Mouse (Mus musculus): ENCODE measurements around the gene Armh3. TPM values are rescaled to one million over a fixed set of nuclear protein-coding genes. Genes with fewer than 3 reads are reported as not detected.

Armh3 gene
- polyA plus RNA-seq, 1 experiment from 2014 or later, result 21.2 TPM

DNA sequence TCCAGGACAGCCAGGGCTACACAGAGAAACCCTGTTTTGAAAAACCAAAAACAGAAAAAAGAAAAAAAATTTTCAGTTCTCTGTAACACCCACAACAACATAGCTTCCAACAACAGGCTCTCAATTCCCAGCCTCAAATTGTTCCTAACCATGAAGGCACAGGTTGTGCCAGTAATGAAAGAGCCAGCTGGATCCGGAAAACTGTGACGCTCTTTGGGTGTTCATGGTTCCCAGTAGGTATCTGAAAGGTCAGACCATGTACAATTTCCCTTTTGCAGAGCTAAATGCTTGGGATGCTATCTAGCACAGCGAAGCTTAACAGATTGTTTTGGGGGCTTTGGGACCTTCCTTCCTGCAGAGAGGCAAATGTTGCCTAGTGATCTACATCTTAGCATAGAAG is 82.3 kb downstream of the Armh3 start:
- Histone ChIP-seq H3K4me2 (replicated peaks) (no peak overlapping the region), H3K9ac (no peak overlapping the region), H3K4me3 (no peak overlapping the region), H3K27ac (no peak overlapping the region), H3K4me1 (no peaks in the 10 kb centered on the region), H3K9me3 (no peaks in the 10 kb centered on the region), H3K36me3 (peaks cover 4% of the 10 kb centered on the region; the same call in 1 of the 2 replicates), H3K27me3 (replicated peaks) (no peaks in the 10 kb centered on the region)
- ATAC-seq (ENCODE audit: low FRiP score, low read depth), result no peak
- 88% methylated on average over 3 of the region's 3 CpGs for WGBS

DNA sequence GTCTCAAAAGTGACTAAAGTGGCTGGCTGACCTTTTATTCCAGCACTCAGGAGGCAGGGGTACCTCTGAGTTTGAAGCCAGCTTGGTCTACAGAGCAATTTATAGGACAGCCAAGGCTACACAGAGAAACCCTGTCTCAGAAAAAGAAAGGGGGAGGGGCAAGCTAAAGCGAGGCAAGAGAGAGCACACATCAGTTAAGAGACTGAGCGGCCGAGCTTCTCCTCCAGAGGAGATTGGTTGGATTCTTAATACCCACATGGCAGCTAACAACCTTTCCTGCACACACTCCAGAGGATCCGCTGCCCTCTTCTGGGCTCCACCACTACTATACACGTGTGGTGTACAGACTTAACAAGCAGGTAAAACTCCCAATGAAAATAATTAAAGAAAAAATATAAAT is 85.3 kb downstream of the Armh3 start:
- Histone ChIP-seq H3K4me1 (no peaks in the 10 kb centered on the region), H3K9ac (no peak overlapping the region), H3K36me3 (peaks cover 5% of the 10 kb centered on the region; the same call in 1 of the 2 replicates), H3K9me3 (no peaks in the 10 kb centered on the region), H3K27me3 (replicated peaks) (no peaks in the 10 kb centered on the region), H3K4me3 (no peak overlapping the region), H3K27ac (no peak overlapping the region), H3K4me2 (replicated peaks) (no peak overlapping the region)
- no peak for ATAC-seq (ENCODE audit: low FRiP score, low read depth)
- WGBS, result 53% methylated on average over 5 of the region's 5 CpGs

DNA sequence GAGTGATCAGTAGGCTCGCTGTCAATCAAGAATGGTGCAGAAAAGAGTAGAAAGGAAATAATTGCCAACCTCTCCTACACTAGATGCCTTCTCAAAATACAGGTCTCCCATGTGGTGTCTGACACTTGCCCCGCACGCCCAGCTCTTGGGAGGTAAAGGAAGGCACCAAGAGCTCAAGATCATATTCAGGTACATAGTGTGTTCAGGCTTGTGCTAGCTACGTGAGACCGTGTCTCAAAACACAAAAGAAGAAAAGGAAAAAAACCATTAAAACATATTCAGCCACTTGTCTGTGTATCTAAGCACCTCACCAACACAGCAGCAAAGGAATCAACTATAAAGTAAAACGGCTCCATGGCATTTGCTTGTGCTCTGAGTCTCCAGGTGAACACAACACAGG is 85.9 kb downstream of the Armh3 start:
- ATAC-seq (ENCODE audit: low FRiP score, low read depth), result no peak
- 91% methylated on average over 6 of the region's 6 CpGs for WGBS
- Histone ChIP-seq H3K4me3 (no peak overlapping the region), H3K4me1 (no peaks in the 10 kb centered on the region), H3K36me3 (peaks cover 7% of the 10 kb centered on the region; the same call in 1 of the 2 replicates), H3K27ac (no peak overlapping the region), H3K4me2 (replicated peaks) (no peak overlapping the region), H3K9me3 (no peaks in the 10 kb centered on the region), H3K9ac (no peak overlapping the region), H3K27me3 (replicated peaks) (no peaks in the 10 kb centered on the region)

DNA sequence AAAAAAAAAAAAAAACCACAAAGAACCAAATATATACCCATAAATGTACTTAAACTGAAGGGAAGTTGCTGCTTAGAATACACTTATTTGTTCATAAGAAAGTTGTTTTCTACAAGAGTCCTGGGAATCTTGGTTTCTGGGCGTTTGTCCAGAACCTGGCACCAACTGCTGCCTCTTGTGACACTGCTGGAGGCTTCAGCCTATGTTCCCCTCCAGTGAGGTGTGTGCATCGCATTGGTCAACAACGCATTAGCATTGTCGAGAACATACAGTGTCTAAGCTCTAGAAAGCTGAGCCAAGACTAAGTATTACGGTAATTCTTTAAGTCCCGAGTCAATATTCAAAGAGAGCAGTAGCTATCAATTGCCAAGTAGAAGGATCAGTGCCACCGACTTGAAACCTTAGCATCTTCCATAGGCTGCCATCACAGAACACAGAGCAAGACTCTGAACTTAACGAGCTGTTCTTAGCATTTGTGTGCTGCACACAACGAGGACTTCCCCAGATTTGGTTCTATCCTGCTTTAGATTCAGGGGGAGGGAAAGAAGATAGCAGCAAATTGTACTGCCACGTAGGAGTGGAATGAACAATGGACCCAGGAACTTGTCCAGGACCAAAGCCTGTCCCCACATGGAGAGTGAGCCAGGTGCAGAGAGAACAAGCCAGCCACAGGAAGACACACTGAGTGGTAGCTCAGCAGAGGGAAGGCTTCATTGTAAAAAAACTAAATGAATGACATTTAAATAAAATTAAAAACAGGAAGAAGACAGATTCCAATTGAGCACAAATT is 86.9 kb downstream of the Armh3 start:
- H3K27me3 ChIP-seq (replicated peaks), result no peaks in the 10 kb centered on the region
- no peak for ATAC-seq (ENCODE audit: low FRiP score, low read depth)
- WGBS, result 92% methylated on average over 10 of the region's 10 CpGs
- no peaks in the 10 kb centered on the region for H3K9me3 ChIP-seq
- H3K4me1 ChIP-seq, result no peaks in the 10 kb centered on the region
- H3K4me2 ChIP-seq (replicated peaks), result no peak overlapping the region
- H3K4me3 ChIP-seq, result no peak overlapping the region
- H3K27ac ChIP-seq, result no peak overlapping the region
- H3K36me3 ChIP-seq, result peaks cover 3% of the 10 kb centered on the region; the same call in 1 of the 2 replicates
- no peak overlapping the region for H3K9ac ChIP-seq

DNA sequence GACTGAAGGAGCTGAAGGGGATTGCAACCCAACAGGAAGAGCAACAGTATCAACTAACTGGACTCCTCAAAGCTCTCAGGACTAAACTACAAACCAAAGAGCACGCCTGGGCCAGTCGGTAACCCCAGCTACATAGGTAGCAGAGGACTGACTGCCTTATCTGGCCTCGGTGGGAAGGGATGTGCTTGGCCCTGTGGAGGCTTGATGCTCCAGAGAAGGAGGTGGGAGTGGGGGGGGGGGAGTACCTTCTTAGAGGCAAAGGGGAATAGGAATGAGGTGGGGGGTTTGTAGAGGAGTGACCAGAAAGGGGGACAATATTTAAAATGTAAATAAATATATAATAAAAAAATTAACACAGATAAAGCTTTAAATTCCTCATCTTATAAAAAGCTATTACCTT is 90.0 kb downstream of the Armh3 start:
- H3K36me3 ChIP-seq, result peaks cover 3% of the 10 kb centered on the region; the same call in 1 of the 2 replicates
- no peaks in the 10 kb centered on the region for H3K9me3 ChIP-seq
- ATAC-seq (ENCODE audit: low FRiP score, low read depth), result no peak
- no peak overlapping the region for H3K4me2 ChIP-seq (replicated peaks)
- no peak overlapping the region for H3K4me3 ChIP-seq
- no peak overlapping the region for H3K27ac ChIP-seq
- no peaks in the 10 kb centered on the region for H3K4me1 ChIP-seq
- H3K27me3 ChIP-seq (replicated peaks), result no peaks in the 10 kb centered on the region
- whole genome bisulfite sequencing, result 95% methylated on average over 3 of the region's 3 CpGs
- H3K9ac ChIP-seq, result no peak overlapping the region

- Histone ChIP-seq H3K4me3 (no peak overlapping the region), H3K4me1 (no peaks in the 10 kb centered on the region), H3K36me3 (peaks cover 3% of the 10 kb centered on the region; the same call in 1 of the 2 replicates), H3K9ac (no peak overlapping the region), H3K9me3 (no peaks in the 10 kb centered on the region), H3K4me2 (replicated peaks) (no peak overlapping the region), H3K27me3 (replicated peaks) (no peaks in the 10 kb centered on the region), H3K27ac (no peak overlapping the region)
- ATAC-seq (ENCODE audit: low FRiP score, low read depth), result no peak
- WGBS, result 93% methylated on average over 6 of the region's 6 CpGs
Measured at GRCm38 (mm10) chr19:45907416-45907815, 90.9 kb downstream of the Armh3 start.

DNA sequence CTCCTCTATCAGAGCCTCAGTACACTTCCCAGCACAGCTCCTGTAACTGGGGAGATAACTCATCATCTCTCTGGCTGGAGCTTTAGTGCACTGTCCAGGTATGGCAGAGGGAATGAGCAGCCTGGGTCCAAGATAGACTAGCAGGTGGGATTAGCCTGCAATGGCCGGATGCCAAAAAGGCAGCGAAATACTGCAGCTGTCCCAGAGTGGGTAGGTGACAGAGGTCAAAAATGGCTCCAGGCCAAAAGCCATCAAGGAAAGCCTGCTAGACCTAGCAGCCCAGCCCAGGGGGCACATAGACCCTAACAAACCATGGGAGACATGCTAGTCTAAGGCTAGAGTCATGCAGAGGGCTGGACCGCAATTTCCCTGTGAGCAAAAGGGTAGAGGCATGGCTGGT is 94.4 kb downstream of the Armh3 start:
- no peak overlapping the region for H3K4me2 ChIP-seq (replicated peaks)

DNA sequence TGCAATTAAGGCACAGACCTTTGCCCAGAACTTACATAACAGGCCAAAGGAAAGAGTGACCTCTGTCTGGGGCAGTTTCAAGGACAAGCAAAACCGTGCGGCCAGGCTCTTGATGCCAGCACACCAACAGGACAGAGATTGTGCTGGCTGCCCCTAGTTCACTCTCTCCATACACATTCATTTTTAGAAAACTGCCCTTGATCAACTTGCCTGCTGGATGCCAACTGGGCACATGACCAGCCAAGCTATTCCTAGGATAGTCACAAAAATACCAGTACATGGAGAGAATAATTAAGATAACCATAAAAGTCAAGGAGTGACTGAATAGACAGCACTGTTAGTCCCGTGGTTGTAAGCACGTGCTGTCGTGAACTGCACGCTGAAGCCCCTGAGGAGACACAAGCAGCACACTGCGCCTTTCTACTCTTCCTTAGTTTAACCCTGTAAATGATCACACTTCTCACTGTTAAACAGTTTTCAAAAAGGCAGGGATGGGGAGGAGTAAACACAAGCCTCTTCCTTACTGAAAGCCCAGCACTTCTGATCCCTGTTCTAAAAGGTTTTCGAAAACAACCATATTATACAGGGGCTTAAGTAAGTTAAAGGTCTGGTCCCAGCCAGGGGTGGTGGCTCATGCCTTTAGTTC is 95.8 kb downstream of the Armh3 start:
- Histone ChIP-seq H3K27me3 (replicated peaks) (no peaks in the 10 kb centered on the region), H3K27ac (no peak overlapping the region), H3K9me3 (no peaks in the 10 kb centered on the region), H3K4me3 (no peak overlapping the region), H3K4me1 (no peaks in the 10 kb centered on the region), H3K36me3 (no peaks in the 10 kb centered on the region; the same call in 1 of the 2 replicates), H3K9ac (no peak overlapping the region), H3K4me2 (replicated peaks) (no peak overlapping the region)
- ATAC-seq (ENCODE audit: low FRiP score, low read depth), result no peak
- WGBS, result 82% methylated on average over 8 of the region's 8 CpGs

More for the DNA sequence above, 94.4 kb downstream of the Armh3 start:
- Histone ChIP-seq H3K4me3 (no peak overlapping the region), H3K9me3 (no peaks in the 10 kb centered on the region), H3K27me3 (replicated peaks) (no peaks in the 10 kb centered on the region), H3K4me1 (no peaks in the 10 kb centered on the region), H3K36me3 (peaks cover 3% of the 10 kb centered on the region; the same call in 1 of the 2 replicates), H3K27ac (no peak overlapping the region), H3K9ac (no peak overlapping the region)
- no peak for ATAC-seq (ENCODE audit: low FRiP score, low read depth)
- WGBS, result 82% methylated on average over 3 of the region's 3 CpGs

GRCm38 (mm10) chr19:45900836-45901235 is 97.5 kb downstream of the Armh3 start:
- H3K4me1 ChIP-seq, result no peaks in the 10 kb centered on the region
- no peak for ATAC-seq (ENCODE audit: low FRiP score, low read depth)
- H3K4me2 ChIP-seq (replicated peaks), result no peak overlapping the region
- no peaks in the 10 kb centered on the region for H3K36me3 ChIP-seq
- no peaks in the 10 kb centered on the region for H3K9me3 ChIP-seq
- no peak overlapping the region for H3K4me3 ChIP-seq
- no peak overlapping the region for H3K9ac ChIP-seq
- H3K27ac ChIP-seq, result no peak overlapping the region
- no peaks in the 10 kb centered on the region for H3K27me3 ChIP-seq (replicated peaks)
- WGBS, result 93% methylated on average over 5 of the region's 5 CpGs

GRCm38 (mm10) chr19:45895726-45896125 is 102.6 kb downstream of the Armh3 start:
- 94% methylated on average over 1 of the region's 1 CpGs for WGBS
- Histone ChIP-seq H3K36me3 (peaks cover 4% of the 10 kb centered on the region), H3K27ac (no peak overlapping the region), H3K4me3 (no peak overlapping the region), H3K4me1 (no peaks in the 10 kb centered on the region), H3K9me3 (no peaks in the 10 kb centered on the region), H3K9ac (no peak overlapping the region), H3K27me3 (replicated peaks) (no peaks in the 10 kb centered on the region), H3K4me2 (replicated peaks) (no peak overlapping the region)
- ATAC-seq (ENCODE audit: low FRiP score, low read depth), result no peak

DNA sequence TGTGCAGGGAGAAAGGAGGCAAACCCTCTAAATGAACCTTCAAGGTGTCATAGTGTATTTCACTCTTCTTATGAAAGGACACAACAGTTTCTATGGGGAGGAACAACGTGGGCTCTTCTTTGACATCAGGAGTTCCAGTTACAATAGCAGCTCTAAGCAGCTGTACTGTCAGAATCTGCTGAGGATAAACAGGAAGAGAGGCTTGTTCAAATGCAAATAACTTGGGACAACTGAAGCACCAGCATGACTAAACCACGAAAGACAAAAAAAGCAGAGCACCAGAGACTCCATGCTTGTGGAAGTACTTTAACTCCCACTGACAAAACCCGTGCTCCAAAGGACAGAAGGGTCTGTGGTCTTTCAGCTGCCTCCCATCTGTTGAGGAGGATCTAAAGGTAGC is 116.2 kb downstream of the Armh3 start:
- Histone ChIP-seq H3K27ac (no peak overlapping the region), H3K9me3 (no peaks in the 10 kb centered on the region), H3K4me2 (replicated peaks) (no peak overlapping the region), H3K4me1 (no peaks in the 10 kb centered on the region), H3K27me3 (replicated peaks) (no peaks in the 10 kb centered on the region), H3K36me3 (0 out of 2 replicates have a peak, but pooled peaks cover 6% of the 10 kb centered on the region), H3K9ac (no peak overlapping the region), H3K4me3 (no peak overlapping the region)
- WGBS, result 36% methylated on average over 3 of the region's 3 CpGs
- ATAC-seq (ENCODE audit: low FRiP score, low read depth), result no peak

- H3K36me3 ChIP-seq, result no peaks in the 10 kb centered on the region
- ATAC-seq (ENCODE audit: low FRiP score, low read depth), result no peak
- H3K4me2 ChIP-seq (replicated peaks), result no peak overlapping the region
- H3K9ac ChIP-seq, result no peak overlapping the region
- WGBS, result 82% methylated on average over 1 of the region's 1 CpGs
- no peaks in the 10 kb centered on the region for H3K9me3 ChIP-seq
- H3K4me3 ChIP-seq, result no peak overlapping the region
- no peaks in the 10 kb centered on the region for H3K27me3 ChIP-seq (replicated peaks)
- H3K27ac ChIP-seq, result no peak overlapping the region
- no peaks in the 10 kb centered on the region for H3K4me1 ChIP-seq
Measured at GRCm38 (mm10) chr19:45873320-45873719, 125.0 kb downstream of the Armh3 start.
